ENCODE assay signal across 8 mouse cellular contexts in genomic region chr9:106684918-106685248, GRCm38 (mm10). TPM values are rescaled to one million over a fixed set of nuclear protein-coding genes. Genes with fewer than 3 reads are reported as not detected.
DNase-seq lines count a peak whose midpoint lies in the region; ATAC-seq and TF ChIP-seq lines count a peak whose summit lies in the region.

No protein-coding gene starts in this region.

- H3K9ac ChIP-seq in kidney, embryonic 15.5 days = peak overlapping the region; percentile 84
- H3K9ac ChIP-seq in heart, embryonic 13.5 days = peak overlapping the region; percentile 92
- H3K9ac ChIP-seq in liver, embryonic 15.5 days = peak overlapping the region; percentile 61
- H3K9ac ChIP-seq in stomach, postnatal 0 days (ENCODE audit: low read length) = peak overlapping the region; percentile 81

- DNase-seq in kidney, postnatal 10 days = no peak
- peak; percentile 18 for DNase-seq in adipocyte (ENCODE audit: low spot score)
- peak; percentile 53 for DNase-seq in stomach, postnatal 0 days (ENCODE audit: low spot score)
- no peak for DNase-seq in spleen, adult 12 weeks (ENCODE audit: low spot score)
- DNase-seq in natural killer cell, adult 2 months (ENCODE audit: low spot score in 2 of 2) = no peak

- peak; percentile 41 for ATAC-seq in kidney, embryonic 15.5 days (replicated peaks; ENCODE audit: low FRiP score)
- no peak for ATAC-seq in heart, embryonic 13.5 days (ENCODE audit: extremely low read depth, insufficient number of reproducible peaks, low FRiP score, low TSS enrichment)
- ATAC-seq in liver, embryonic 15.5 days (ENCODE audit: insufficient read depth) = no peak
- no peak for ATAC-seq in stomach, postnatal 0 days (ENCODE audit: low FRiP score, low TSS enrichment)

- peak overlapping the region; percentile 93 for H3K27ac ChIP-seq in kidney, embryonic 15.5 days
- H3K27ac ChIP-seq in heart, embryonic 13.5 days (replicated peaks) = peak overlapping the region; percentile 86
- H3K27ac ChIP-seq in liver, embryonic 15.5 days (replicated peaks) = no peak overlapping the region; the same call in 1 of the 2 replicates
- peak overlapping the region; percentile 92 for H3K27ac ChIP-seq in stomach, postnatal 0 days (replicated peaks)

- H3K36me3 ChIP-seq in kidney, embryonic 15.5 days = peaks cover 20% of the 10 kb centered on the region
- peaks cover 25% of the 10 kb centered on the region for H3K36me3 ChIP-seq in heart, embryonic 13.5 days
- peaks cover 6% of the 10 kb centered on the region; the same call in 1 of the 2 replicates for H3K36me3 ChIP-seq in liver, embryonic 15.5 days (replicated peaks)
- peaks cover 9% of the 10 kb centered on the region for H3K36me3 ChIP-seq in stomach, postnatal 0 days (ENCODE audit: control insufficient read depth, insufficient read depth, low read length)

- TF ChIP-seq EP300 in stomach, postnatal 0 days (optimal IDR thresholded peaks at IDR 0.05) = no peak

- no peaks in the 10 kb centered on the region for H3K9me3 ChIP-seq in kidney, embryonic 15.5 days (replicated peaks)
- no peaks in the 10 kb centered on the region for H3K9me3 ChIP-seq in heart, embryonic 13.5 days
- H3K9me3 ChIP-seq in liver, embryonic 15.5 days (replicated peaks) = no peaks in the 10 kb centered on the region
- H3K9me3 ChIP-seq in stomach, postnatal 0 days (ENCODE audit: control insufficient read depth, low read length) = no peaks in the 10 kb centered on the region

- no peaks in the 10 kb centered on the region for H3K27me3 ChIP-seq in kidney, embryonic 15.5 days
- no peaks in the 10 kb centered on the region for H3K27me3 ChIP-seq in heart, embryonic 13.5 days (replicated peaks)
- no peaks in the 10 kb centered on the region for H3K27me3 ChIP-seq in liver, embryonic 15.5 days
- no peaks in the 10 kb centered on the region for H3K27me3 ChIP-seq in stomach, postnatal 0 days (ENCODE audit: control insufficient read depth, insufficient read depth, low read length)

- no peak for TF ChIP-seq CTCF in stomach, postnatal 0 days (IDR thresholded peaks at IDR 0.05; ENCODE audit: low read depth)

- peak overlapping the region; percentile 89 for H3K4me3 ChIP-seq in kidney, embryonic 15.5 days (replicated peaks)
- peak overlapping the region; percentile 92 for H3K4me3 ChIP-seq in heart, embryonic 13.5 days
- peak overlapping the region; percentile 70 for H3K4me3 ChIP-seq in liver, embryonic 15.5 days (replicated peaks)
- peak overlapping the region; percentile 77 for H3K4me3 ChIP-seq in stomach, postnatal 0 days (ENCODE audit: low read depth, low read length)

- WGBS in kidney, embryonic 15.5 days = 5% methylated on average over 14 of the region's 14 CpGs
- WGBS in heart, embryonic 13.5 days = 3% methylated on average over 14 of the region's 14 CpGs
- WGBS in liver, embryonic 15.5 days (ENCODE audit: insufficient replicate concordance) = 3% methylated on average over 14 of the region's 14 CpGs
- WGBS in stomach, postnatal 0 days = 1% methylated on average over 13 of the region's 14 CpGs

- H3K4me2 ChIP-seq in kidney, embryonic 15.5 days = peak overlapping the region; percentile 96
- peak overlapping the region; percentile 98 for H3K4me2 ChIP-seq in heart, embryonic 13.5 days
- H3K4me2 ChIP-seq in liver, embryonic 15.5 days = peak overlapping the region; percentile 96
- peak overlapping the region; percentile 93 for H3K4me2 ChIP-seq in stomach, postnatal 0 days (replicated peaks; ENCODE audit: low read depth)

- H3K4me1 ChIP-seq in kidney, embryonic 15.5 days = peaks cover 27% of the 10 kb centered on the region
- H3K4me1 ChIP-seq in heart, embryonic 13.5 days = peaks cover 25% of the 10 kb centered on the region
- peaks cover 32% of the 10 kb centered on the region for H3K4me1 ChIP-seq in liver, embryonic 15.5 days (replicated peaks)
- 0 out of 2 replicates have a peak, but pooled peaks cover 3% of the 10 kb centered on the region for H3K4me1 ChIP-seq in stomach, postnatal 0 days (replicated peaks; ENCODE audit: control insufficient read depth, insufficient read depth)

RNA-seq across cellular contexts. Expression of gene Tex264, which starts 0.8 kb away (rescaled TPM):
- 65.6 and 67.4 TPM in 2 replicates for polyA plus RNA-seq in kidney, embryonic 15.5 days (2015; fragmentation: Nextera tagmentation; extraction: Ambion mirVana)
- polyA plus RNA-seq in heart, embryonic 13.5 days (2015; fragmentation: Nextera tagmentation; extraction: Ambion mirVana) = 34.7 and 43.2 TPM in 2 replicates
- 16.5 and 16.8 TPM in 2 replicates for polyA plus RNA-seq in liver, embryonic 15.5 days (2015; fragmentation: Nextera tagmentation; extraction: Ambion mirVana)
- polyA plus RNA-seq in stomach, postnatal 0 days (2015; fragmentation: Nextera tagmentation; extraction: Ambion mirVana) = 79.7 and 87.8 TPM in 2 replicates

RNA-seq across cellular contexts. Expression of gene Grm2, which starts 29.0 kb away (rescaled TPM):
- polyA plus RNA-seq in kidney, embryonic 15.5 days (2015; fragmentation: Nextera tagmentation; extraction: Ambion mirVana) = not detected in 2 replicates
- 0.09 TPM in 1 of 2 replicates, not detected in the other for polyA plus RNA-seq in heart, embryonic 13.5 days (2015; fragmentation: Nextera tagmentation; extraction: Ambion mirVana)
- not detected in 2 replicates for polyA plus RNA-seq in liver, embryonic 15.5 days (2015; fragmentation: Nextera tagmentation; extraction: Ambion mirVana)
- 0.11 TPM in 1 of 2 replicates, not detected in the other for polyA plus RNA-seq in stomach, postnatal 0 days (2015; fragmentation: Nextera tagmentation; extraction: Ambion mirVana)

RNA-seq across cellular contexts. Expression of gene Iqcf6, which starts 58.5 kb away (rescaled TPM):
- not detected in 2 replicates for polyA plus RNA-seq in kidney, embryonic 15.5 days (2015; fragmentation: Nextera tagmentation; extraction: Ambion mirVana)
- not detected in 2 replicates for polyA plus RNA-seq in heart, embryonic 13.5 days (2015; fragmentation: Nextera tagmentation; extraction: Ambion mirVana)
- polyA plus RNA-seq in liver, embryonic 15.5 days (2015; fragmentation: Nextera tagmentation; extraction: Ambion mirVana) = not detected in 2 replicates
- not detected in 2 replicates for polyA plus RNA-seq in stomach, postnatal 0 days (2015; fragmentation: Nextera tagmentation; extraction: Ambion mirVana)

Comparison
In these comparisons a context has a peak if more than half of its experiments do, and no peak if none do; other contexts are left out.
1. DNase-seq: peak in adipocyte (single experiment) and stomach, postnatal 0 days (single experiment); none in kidney, postnatal 10 days (single experiment), spleen, adult 12 weeks (single experiment) and natural killer cell, adult 2 months (0 of 2).
2. Peak in every context shown above with its lines, with median percentiles within 50 percentile points of each other: H3K4me2 ChIP-seq, H3K4me3 ChIP-seq and H3K9ac ChIP-seq.